Mouse (Mus musculus): Measurements from ENCODE around the gene Dglucy. TPM values are rescaled to one million over a fixed set of nuclear protein-coding genes. Genes with fewer than 3 reads are reported as not detected.

The Dglucy gene
- total RNA-seq, 2 experiments from 2014 or later: 30.5 to 32.2 TPM

DNA sequence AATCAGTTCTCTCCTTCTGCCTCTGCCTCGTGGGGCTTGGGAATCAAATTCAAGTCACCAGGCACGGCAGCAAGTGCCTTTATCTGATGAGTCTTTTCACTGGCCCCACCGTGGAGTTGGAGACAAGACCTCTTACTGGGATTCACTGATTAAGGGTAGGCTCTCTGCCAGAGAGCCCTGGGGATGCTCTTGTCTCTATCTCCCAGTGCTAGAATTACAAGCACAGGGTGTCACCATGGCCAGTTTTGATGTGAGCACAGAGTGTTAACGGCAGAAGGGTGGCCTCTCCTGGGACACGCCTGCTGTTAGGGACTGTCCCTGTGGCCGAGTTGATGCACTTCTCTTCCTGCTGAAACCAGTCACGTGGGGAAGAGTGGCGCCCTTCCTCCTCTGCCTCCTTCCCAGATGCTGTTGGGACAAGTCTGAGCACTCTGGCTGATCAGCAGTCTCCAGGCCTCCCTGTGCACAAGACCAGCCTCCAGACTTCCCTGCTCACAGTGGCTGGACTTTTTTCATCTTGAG is 60.3 kb downstream of the Dglucy start:
- DNase-seq (ENCODE audit: low spot score): peak; percentile 24

- DNase-seq (ENCODE audit: low spot score): peak; percentile 80
Observed at GRCm38 (mm10) chr12:100839926-100840325, 61.1 kb downstream of the Dglucy start.

DNA sequence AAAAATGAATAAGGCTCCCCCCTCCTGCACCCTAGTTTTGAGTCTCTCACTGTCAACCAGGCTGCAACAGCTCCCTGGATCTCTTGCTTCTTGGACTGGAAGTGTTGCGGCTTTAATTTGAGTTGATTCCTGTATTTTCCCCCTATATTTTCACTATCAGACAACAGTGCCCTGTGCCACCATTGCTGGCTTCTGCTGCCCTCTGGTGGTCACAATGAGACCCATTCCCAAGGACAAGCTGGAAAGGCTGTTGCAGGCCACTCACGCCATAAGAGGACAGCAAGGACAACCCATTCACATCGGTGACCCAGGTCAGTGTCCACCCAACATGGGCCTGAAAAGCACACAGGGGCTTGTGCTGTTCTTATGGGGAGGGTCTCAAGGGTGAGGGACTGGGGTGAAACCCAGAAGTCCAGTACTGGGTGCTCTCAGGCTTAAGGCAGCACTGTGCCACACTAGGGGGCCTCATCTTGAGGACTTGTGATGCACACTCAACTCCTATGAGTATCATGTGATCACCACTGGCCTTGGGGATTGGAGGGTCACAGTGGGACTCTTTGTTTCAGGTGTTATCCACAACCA is 62.4 kb downstream of the Dglucy start:
- peak; percentile 88 for DNase-seq (ENCODE audit: low spot score)

DNA sequence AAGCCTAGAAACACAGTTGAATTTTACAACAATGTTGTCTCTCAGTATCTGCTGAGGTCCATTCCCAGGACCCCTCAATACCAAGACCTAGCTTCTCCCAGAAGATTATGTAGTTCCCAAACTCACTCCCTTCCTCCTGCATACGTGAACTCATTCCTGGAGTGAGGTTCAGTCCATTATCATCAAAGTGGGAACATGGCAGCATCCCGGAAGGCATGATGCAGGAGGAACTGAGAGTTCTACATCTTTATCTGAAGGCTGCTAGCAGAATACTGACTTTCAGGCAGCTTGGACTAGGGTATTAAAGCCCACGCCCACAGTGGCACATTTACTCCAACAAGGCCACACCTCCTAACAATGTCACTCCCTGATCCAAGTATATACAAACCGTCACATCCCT is 64.3 kb downstream of the Dglucy start:
- DNase-seq (ENCODE audit: low spot score): no peak

- no peak for DNase-seq (ENCODE audit: low spot score)
Observed at GRCm38 (mm10) chr12:100844546-100844945, 65.7 kb downstream of the Dglucy start.

DNA sequence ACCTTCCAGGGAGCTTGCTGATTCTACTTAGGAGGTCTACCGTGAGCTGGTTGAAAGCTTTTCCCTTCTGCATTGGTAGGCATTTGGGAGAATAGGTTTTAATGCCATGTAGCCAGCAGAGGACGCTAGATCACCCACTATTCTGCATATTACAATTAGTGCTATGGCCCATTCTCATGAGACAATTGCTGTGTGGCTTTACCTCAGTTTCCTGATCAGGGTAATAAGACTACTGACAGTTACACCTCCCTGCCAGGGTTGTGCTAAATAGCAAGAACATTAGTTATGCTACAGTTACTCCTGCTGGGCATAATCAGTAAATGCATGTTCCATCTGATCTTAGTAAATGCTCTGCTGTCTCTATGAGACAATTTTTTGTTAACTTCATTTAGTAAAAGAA is 67.0 kb downstream of the Dglucy start:
- DNase-seq (ENCODE audit: low spot score): no peak

GRCm38 (mm10) chr12:100846566-100846965 is 67.7 kb downstream of the Dglucy start:
- no peak for DNase-seq (ENCODE audit: low spot score)

GRCm38 (mm10) chr12:100847437-100848080 is 68.7 kb downstream of the Dglucy start:
- no peak for DNase-seq (ENCODE audit: low spot score)

GRCm38 (mm10) chr12:100849421-100850138 is 70.7 kb downstream of the Dglucy start:
- DNase-seq (ENCODE audit: low spot score): peak; percentile 70

DNA sequence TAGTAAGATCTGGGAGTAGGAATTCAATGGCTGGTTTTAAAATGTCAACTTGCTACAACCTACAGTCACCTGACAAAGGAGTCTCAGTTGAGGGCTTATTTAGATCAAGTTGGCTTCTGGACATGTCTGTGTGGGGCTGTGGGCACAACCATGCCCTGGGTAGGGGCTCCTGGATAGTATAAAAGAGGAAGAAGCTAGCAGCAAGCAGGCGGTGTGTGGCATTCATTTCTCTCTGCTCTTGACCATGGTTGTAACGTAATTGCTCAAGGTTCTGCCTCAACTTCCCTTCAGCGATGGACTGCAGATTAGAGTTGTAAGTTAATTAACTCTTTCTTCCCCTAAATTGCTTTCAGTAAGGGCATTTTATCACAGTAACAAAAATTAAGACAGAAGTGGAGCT is 73.5 kb downstream of the Dglucy start:
- DNase-seq (ENCODE audit: low spot score): no peak

- DNase-seq (ENCODE audit: low spot score): no peak
Observed at GRCm38 (mm10) chr12:100856337-100856736, 77.5 kb downstream of the Dglucy start.

GRCm38 (mm10) chr12:100857791-100858190 is 78.9 kb downstream of the Dglucy start:
- DNase-seq (ENCODE audit: low spot score): no peak

- DNase-seq (ENCODE audit: low spot score): no peak
Observed at GRCm38 (mm10) chr12:100862272-100862671, 83.4 kb downstream of the Dglucy start.

DNA sequence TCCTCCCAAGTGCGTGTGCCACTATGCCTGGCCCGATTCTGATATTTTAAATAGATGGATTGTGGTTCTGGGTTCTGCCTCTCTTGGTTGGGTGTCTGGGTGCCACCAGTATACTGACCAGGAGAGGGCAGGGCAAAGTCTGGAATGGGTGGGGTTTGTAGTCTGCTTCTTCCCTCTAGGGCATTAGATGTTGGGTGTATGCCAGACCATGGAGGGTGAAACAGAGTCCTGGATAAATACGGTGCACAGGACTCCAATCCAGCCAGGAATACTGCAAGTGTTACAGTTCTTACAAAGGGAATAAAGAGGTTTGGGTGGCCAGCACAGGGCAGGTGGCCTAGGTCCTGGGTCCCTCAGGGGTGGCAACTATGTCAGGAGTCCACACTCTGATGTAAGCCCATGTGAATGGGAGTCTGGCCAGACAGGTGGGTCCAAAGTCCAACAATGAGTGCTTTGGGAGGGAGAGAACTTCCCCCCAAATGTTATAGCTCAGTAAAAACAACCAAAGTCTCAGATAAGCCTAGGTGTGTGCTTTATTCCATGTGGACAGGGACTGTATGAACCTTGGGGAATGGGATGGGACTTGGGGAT is 84.1 kb downstream of the Dglucy start:
- no peak for DNase-seq (ENCODE audit: low spot score)

GRCm38 (mm10) chr12:100865072-100865471 is 86.2 kb downstream of the Dglucy start:
- no peak for DNase-seq (ENCODE audit: low spot score)

DNA sequence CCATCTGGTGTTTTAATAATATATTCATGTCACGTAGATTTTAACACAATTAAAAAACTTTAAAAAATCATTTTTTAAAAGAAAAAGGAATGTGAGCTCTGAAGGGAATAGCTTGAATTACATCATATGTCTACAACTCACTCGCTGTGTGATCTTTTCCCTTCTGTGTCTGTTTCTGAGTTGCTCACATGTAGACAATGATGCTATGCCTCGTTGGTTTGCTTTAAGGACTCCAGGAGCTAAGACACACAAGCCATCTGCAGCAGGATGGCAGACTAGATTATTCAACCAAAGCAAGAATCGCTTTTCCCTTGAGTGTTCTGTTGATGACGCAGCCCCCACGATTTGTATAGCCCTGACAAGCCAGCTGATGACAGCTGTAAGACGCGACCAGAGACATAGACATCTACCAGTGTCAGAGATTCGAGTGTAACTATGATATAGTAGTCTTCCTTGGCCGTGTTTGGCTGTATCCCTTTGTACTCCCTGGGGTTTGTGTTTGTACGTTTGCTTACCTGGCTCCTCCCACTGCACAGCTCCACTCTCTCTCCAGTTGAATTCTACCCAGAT is 86.7 kb downstream of the Dglucy start:
- no peak for DNase-seq (ENCODE audit: low spot score)

GRCm38 (mm10) chr12:100867097-100867496 is 88.2 kb downstream of the Dglucy start:
- peak; percentile 69 for DNase-seq (ENCODE audit: low spot score)

DNA sequence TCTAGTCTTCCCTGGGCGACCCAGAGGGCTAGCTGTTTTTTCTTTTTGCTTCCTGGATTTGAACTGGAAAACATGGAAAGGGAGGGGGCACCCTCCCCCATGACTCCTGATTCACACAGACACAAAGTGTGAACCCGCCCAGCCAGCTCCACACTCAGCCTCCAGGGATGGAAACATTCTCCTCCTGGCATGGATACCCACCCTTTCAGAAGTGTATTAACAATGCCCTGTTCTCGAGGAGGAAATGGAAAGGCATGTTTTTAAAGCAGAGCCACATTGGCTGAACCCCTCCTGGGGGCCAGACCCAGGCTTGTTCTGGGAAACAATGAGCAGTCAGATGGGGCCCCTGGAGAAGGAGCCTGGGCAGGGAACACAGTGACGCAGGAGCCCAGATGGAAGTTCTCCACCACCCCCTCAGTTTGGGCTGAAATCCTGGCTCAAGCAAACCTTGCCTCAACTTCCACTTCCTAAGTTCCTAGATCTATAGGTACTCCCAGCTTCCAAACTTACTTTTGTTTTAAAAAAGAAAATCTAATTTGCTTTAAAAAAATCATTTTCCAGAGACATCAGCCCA is 89.3 kb downstream of the Dglucy start:
- no peak for DNase-seq (ENCODE audit: low spot score)

DNA sequence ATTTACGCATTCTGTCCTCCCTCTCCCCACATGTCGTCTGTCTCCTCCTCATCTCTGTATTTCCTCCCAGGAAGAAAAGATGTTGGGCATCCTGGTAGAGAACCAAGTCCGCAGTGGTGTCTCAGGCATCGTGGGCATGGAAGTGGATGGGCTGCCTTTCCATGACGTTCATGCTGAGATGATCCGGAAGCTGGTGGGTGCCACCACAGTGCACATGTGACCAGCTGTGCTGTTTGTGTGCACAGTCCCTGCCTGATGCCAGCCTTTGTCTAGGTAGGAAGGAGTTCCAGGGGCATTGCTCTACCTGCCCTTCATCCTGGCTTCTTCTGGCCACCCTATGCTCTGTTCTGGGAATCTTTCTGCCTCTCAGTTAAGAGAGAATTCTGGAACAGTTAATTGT is 92.4 kb downstream of the Dglucy start:
- DNase-seq (ENCODE audit: low spot score): no peak

- no peak for DNase-seq (ENCODE audit: low spot score)
Observed at GRCm38 (mm10) chr12:100871841-100872240, 93.0 kb downstream of the Dglucy start.

DNA sequence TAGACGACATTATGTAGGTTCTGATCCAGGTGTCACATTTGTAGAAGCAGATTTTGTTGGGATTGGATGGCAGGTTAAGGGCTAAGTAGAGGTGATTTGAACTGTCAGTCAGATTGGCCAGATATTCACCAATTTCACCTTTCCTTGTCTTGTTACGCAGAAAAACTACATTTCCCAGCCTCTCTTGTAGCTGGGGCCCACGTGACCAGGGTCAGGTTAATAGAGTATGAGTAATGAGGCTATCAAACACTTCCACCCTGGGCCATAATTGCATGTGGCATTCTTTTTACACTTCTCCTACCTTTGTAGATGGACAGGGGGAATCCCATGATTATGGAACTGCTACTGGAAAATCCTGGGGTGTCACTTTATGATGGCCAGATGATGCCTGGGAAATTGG is 94.8 kb downstream of the Dglucy start:
- no peak for DNase-seq (ENCODE audit: low spot score)

GRCm38 (mm10) chr12:100875553-100875952 is 96.7 kb downstream of the Dglucy start:
- no peak for DNase-seq (ENCODE audit: low spot score)
